Mouse (Mus musculus) stomach, postnatal 0 days (tissue): Measurements from ENCODE around the gene Zscan5b.

ENCODE experiments used
- CTCF ChIP-seq: IDR thresholded peaks from 2 replicates; pipeline ENCODE4 v1.5.1; 2016; ENCODE audit warnings: antibody characterized with exemption, low read depth, mild to moderate bottlenecking, moderate library complexity
- EP300 ChIP-seq: optimal IDR thresholded peaks from 2 replicates; pipeline ENCODE3; 2016; ENCODE audit warnings: antibody characterized with exemption

DNA sequence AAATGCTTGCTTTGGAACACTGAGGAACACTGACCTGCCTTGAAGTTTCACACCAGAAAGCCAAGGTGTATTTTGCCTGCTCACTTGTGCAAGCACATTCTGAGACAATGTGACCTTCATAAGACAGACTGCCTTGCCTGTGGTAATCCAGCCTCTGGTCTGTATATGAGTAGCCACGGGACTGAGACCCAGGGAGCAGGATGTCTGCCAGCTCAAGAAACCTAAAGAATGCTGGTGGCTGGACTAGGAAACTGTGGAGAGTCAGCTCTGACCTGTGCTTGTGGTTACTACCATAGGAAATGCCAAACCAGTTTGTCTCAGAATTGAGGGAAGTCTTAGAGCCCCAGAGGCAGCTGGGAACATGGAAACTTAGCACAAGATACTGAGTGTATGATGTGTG lies 36.7 kb upstream of the Zscan5b start:
- TF ChIP-seq CTCF (no peak), EP300 (no peak)
